Mouse (Mus musculus): ENCODE results near the gene Dek. TPM values are rescaled to one million over a fixed set of nuclear protein-coding genes. Genes with fewer than 3 reads are reported as not detected.

The Dek gene
- polyA plus RNA-seq (2014; fragmentation: Illumina TruSeq; extraction: RNeasy Lipid Tissue Mini Kit (QIAGEN cat#74804); ENCODE audit: low read depth, low replicate concordance), result 406 TPM

DNA sequence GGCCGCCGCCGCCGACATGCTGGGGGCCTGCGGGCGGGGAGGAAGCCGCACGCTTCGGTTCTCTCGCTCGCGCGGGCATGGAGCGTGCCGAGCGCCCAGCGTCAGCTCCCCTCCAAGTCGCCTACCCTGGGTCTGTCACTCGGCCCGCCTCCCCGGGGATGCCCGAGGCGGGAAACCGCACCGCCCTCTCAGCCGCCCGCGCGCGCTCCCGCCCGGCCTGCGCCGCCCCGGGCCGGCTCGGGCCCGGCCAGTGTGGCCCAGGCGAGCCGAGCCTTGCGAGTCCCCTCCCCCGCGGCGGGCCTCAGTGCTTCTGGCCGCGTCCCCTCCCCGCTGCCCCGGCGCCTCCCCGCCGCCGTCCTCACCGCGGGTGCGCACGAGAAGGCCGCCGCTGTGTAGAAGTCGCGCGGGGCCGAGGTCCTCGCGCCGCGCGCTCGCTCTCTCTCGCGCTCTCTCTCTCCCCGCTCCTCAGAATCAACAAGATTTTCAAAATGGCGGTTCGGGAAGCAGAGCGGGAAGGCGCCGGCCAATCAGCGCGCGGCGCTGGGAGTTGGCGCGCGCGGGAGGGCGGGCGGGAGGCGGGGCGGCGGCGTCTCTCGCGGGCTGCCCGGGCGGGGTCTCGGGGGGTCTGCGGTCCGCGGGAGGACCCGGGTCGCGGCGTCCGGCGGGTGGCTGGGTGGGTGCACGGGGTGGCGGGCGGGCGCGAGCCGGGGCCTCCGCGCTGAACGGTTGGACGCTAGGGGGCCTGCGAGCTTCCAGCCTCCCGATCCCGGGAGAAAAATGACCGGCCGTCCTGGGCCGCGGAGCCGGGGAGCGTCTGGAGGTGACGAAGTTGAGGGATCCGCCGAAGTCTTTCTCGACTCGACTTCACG lies at the start of gene Dek:
Gene Dek, minus strand, starts transcription at position 491 of the 869 bp plus-strand sequence.

DNA sequence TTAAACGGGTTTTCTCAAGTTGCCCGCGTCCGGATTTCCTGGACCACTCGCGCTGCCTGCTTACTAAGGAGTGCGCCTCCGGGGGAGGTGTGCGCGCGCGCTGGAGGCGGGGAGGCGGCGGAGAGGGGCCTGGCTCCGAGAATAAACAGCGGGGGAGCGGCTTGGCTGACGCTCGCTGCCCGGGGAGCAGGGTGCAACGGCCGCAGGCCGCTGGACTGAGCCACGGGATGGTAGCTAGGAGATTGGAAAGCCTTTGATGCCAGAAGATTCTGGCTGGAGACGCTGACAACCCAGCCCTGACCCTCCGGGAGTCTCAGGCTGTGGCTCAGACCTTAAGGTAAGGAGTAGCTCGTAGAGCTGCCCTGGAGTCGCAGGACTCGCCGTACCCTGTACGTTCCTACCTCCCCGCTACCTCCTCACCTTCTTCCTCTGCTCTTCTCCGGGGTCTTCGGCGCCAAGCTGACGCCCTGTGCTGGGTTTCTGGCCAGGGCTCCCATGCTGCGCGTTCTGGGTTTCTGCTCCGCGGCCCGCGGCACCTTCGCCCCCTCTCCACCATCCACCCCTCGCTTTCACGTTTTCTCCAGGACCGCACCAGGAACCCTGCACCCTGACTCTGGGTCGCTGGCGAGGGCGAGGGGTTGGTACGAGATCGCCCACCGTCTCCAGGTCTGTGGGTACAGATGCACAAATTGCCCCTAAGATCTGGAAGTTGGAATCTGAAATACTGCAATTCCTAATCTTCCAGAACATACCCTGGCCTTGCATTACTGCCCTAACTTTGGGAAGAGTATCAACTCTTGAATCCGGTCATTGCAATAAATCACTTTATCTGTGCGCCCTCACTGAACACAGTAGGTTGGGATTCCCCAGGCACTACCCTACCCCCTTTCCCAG lies 16.8 kb upstream of the Dek start, which contains the start of gene Rnf144b:
Gene Rnf144b, plus strand, starts transcription at position 120 of the 894 bp plus-strand sequence.

DNA sequence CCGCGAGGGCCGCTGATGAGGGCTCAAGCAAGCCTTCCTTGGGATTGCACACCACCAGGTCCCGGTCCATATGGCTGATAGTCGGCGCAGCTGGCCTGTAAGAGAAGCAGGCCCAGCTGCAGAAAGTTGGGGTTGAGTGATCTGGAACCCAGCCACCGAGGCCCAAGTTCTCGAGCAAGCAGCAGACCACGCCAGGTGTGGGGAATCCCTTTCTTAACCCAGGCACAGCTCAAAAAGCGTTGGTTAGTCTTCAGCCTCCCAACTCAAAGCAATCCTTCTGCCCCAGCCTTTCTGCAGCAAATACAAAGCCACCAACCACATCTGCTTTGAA lies 61.4 kb downstream of the Dek start, which contains the start of gene Tpmt:
Gene Tpmt, minus strand, starts transcription at position 121 of the 331 bp plus-strand sequence.

DNA sequence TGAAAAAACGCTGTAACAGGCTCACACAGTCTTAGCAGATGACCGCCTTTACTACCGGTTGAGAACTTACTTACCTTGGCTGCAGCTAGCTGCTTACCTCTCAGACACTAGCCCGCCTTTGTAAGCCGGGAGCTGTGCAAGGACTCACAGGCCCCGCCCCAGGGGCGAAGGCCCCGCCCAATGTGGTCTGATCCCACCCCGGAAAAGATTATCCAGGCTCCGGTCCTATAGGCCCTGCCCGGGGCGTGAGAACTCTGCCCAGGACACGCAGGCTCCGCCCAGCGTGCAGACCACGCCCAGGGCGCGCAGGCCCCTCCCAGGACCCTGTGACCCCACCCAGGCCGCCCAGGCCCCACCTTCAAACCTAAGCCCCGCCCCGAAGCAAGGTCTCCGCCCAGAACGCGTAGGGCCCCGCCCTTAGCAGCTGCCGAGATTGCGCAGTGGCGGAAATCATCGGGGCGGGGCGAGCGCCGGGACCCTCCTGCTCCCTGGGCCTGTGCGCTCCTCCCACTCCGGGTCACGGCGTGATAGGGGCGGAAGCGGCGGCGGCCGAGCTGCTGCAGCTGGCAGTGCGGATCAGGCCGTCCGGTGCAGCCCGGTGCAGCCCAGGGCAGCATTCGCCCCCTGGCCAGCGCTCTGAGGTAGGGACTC lies 62.8 kb downstream of the Dek start, which contains the start of gene Kdm1b:
Gene Kdm1b, plus strand, starts transcription at position 470 of the 651 bp plus-strand sequence.

Other genes starting within 250 kb of the Dek start
- gene Kif13a, start 176.3 kb downstream of the Dek start, polyA plus RNA-seq (2014; fragmentation: Illumina TruSeq; extraction: RNeasy Lipid Tissue Mini Kit (QIAGEN cat#74804); ENCODE audit: low read depth, low replicate concordance), result 38.2 TPM
- gene Nhlrc1, start 91.4 kb downstream of the Dek start, polyA plus RNA-seq (2014; fragmentation: Illumina TruSeq; extraction: RNeasy Lipid Tissue Mini Kit (QIAGEN cat#74804); ENCODE audit: low read depth, low replicate concordance), result 7.5 TPM
- 117 TPM for gene Kdm1b, start 62.7 kb downstream of the Dek start, polyA plus RNA-seq (2014; fragmentation: Illumina TruSeq; extraction: RNeasy Lipid Tissue Mini Kit (QIAGEN cat#74804); ENCODE audit: low read depth, low replicate concordance)
- 44.4 TPM for gene Tpmt, start 61.5 kb downstream of the Dek start, polyA plus RNA-seq (2014; fragmentation: Illumina TruSeq; extraction: RNeasy Lipid Tissue Mini Kit (QIAGEN cat#74804); ENCODE audit: low read depth, low replicate concordance)
- 5.8 TPM for gene Rnf144b, start 16.5 kb upstream of the Dek start, polyA plus RNA-seq (2014; fragmentation: Illumina TruSeq; extraction: RNeasy Lipid Tissue Mini Kit (QIAGEN cat#74804); ENCODE audit: low read depth, low replicate concordance)